Mouse (Mus musculus): ENCODE data around the gene 2410002F23Rik.

- TF ChIP-seq E2F4 (IDR thresholded peaks at IDR 0.05; ENCODE audit: insufficient read depth) (no peak), POLR2A (IDR thresholded peaks at IDR 0.05; ENCODE audit: insufficient read length, low read depth) (no peak), USF1 (IDR thresholded peaks at IDR 0.05; ENCODE audit: low read depth) (no peak), TCF12 (IDR thresholded peaks at IDR 0.05; ENCODE audit: insufficient read depth, poor library complexity, severe bottlenecking) (no peak), POLR2AphosphoS2 (IDR thresholded peaks at IDR 0.05; ENCODE audit: insufficient read length, low read depth) (no peak), REST (IDR thresholded peaks at IDR 0.05; ENCODE audit: insufficient read depth, insufficient read length) (no peak), MAX (IDR thresholded peaks at IDR 0.05; ENCODE audit: low read depth) (no peak), MYOG (IDR thresholded peaks at IDR 0.05; ENCODE audit: control insufficient read depth in 1 of 3, insufficient read depth in 1 of 3, insufficient read length in 2 of 3, low read depth in 2 of 3) (no peak), CEBPB (IDR thresholded peaks at IDR 0.05; ENCODE audit: insufficient read depth, poor library complexity, severe bottlenecking) (no peak), MYOD1 (IDR thresholded peaks at IDR 0.05; ENCODE audit: control insufficient read depth in 1 of 3, insufficient read length in 2 of 3, low read depth in 2 of 3) (no peak), SRF (IDR thresholded peaks at IDR 0.05; ENCODE audit: control insufficient read depth, insufficient read length, low read depth) (no peak)
These were observed 48.6 kb upstream of the 2410002F23Rik start, which contains the start of gene Klk1b3 for GRCm38 (mm10) chr7:44197891-44198290.

Measured in myocyte (in vitro differentiated cells).